Mouse (Mus musculus): ENCODE measurements around the gene Olfr715. TPM values are rescaled to one million over a fixed set of nuclear protein-coding genes. Genes with fewer than 3 reads are reported as not detected.
"Not testable (repeated sequence)": the region's sequence is repeated elsewhere in the genome, so short reads cannot be mapped to it uniquely, and the experiment has no call there.

Gene Olfr715
- polyA plus RNA-seq (2015; fragmentation: Nextera tagmentation; extraction: Ambion mirVana): not detected in 2 replicates

GRCm38 (mm10) chr7:107130983-107131382, at the start of gene Olfr715:
Gene Olfr715 (minus strand): TSS chr7:107131083.
- not testable (repeated sequence) for H3K36me3 ChIP-seq; H3K9me3 ChIP-seq; H3K27ac ChIP-seq (replicated peaks); H3K4me2 ChIP-seq (replicated peaks); H3K4me1 ChIP-seq; ATAC-seq (replicated peaks); H3K9ac ChIP-seq (replicated peaks); H3K27me3 ChIP-seq; H3K4me3 ChIP-seq
- 90% methylated on average over 3 of the region's 3 CpGs for WGBS

- WGBS: 41% methylated on average over 2 of the region's 2 CpGs
- no peak for ATAC-seq (replicated peaks)
- no peaks in the 10 kb centered on the region for H3K4me1 ChIP-seq
- no peak overlapping the region for H3K27ac ChIP-seq (replicated peaks)
- H3K9me3 ChIP-seq: no peaks in the 10 kb centered on the region
- H3K4me2 ChIP-seq (replicated peaks): no peak overlapping the region
- H3K27me3 ChIP-seq: no peaks in the 10 kb centered on the region
- no peak overlapping the region for H3K9ac ChIP-seq (replicated peaks)
- H3K4me3 ChIP-seq: no peak overlapping the region
- no peaks in the 10 kb centered on the region for H3K36me3 ChIP-seq
These were observed 49.5 kb upstream of the Olfr715 start for GRCm38 (mm10) chr7:107180406-107180805.

- Histone ChIP-seq H3K27ac (replicated peaks) (no peak within 1 kb of the TSS), H3K27me3 (no peaks in the 10 kb centered on the region), H3K36me3 (no peaks in the 10 kb centered on the region), H3K9me3 (no peaks in the 10 kb centered on the region), H3K4me3 (no peak within 1 kb of the TSS), H3K4me1 (no peaks in the 10 kb centered on the region), H3K9ac (replicated peaks) (no peak within 1 kb of the TSS), H3K4me2 (replicated peaks) (no peak within 1 kb of the TSS)
- no peak for ATAC-seq (replicated peaks)
- 84% methylated on average over 10 of the region's 10 CpGs for WGBS
These were observed 35.8 kb upstream of the Olfr715 start, which contains the start of gene Nlrp14 for GRCm38 (mm10) chr7:107166690-107167089. Gene Nlrp14 (plus strand): TSS chr7:107166990.

- not testable (repeated sequence) for H3K9me3 ChIP-seq; H3K27ac ChIP-seq (replicated peaks); H3K9ac ChIP-seq (replicated peaks); ATAC-seq (replicated peaks); H3K27me3 ChIP-seq; H3K4me2 ChIP-seq (replicated peaks); H3K36me3 ChIP-seq; H3K4me3 ChIP-seq; H3K4me1 ChIP-seq
- 76% methylated on average over 2 of the region's 2 CpGs for WGBS
These were observed 7.1 kb upstream of the Olfr715 start, which contains the start of gene Olfr716 for GRCm38 (mm10) chr7:107138027-107138426. Gene Olfr716 (plus strand): TSS chr7:107138327.

- not testable (repeated sequence) for ATAC-seq (replicated peaks); H3K4me1 ChIP-seq; H3K36me3 ChIP-seq; H3K4me2 ChIP-seq (replicated peaks); H3K9me3 ChIP-seq; H3K27ac ChIP-seq (replicated peaks); H3K9ac ChIP-seq (replicated peaks); H3K4me3 ChIP-seq; H3K27me3 ChIP-seq
- WGBS: 87% methylated on average over 2 of the region's 2 CpGs
These were observed 20.6 kb downstream of the Olfr715 start, which contains the start of gene Olfr715b for GRCm38 (mm10) chr7:107110269-107110668. Gene Olfr715b (minus strand): TSS chr7:107110369.

GRCm38 (mm10) chr7:107092920-107093319, 38.0 kb downstream of the Olfr715 start, which contains the start of gene Olfr17:
Gene Olfr17 (plus strand): TSS chr7:107093220.
- no peak within 1 kb of the TSS for H3K4me3 ChIP-seq
- no peak within 1 kb of the TSS for H3K9ac ChIP-seq (replicated peaks)
- no peaks in the 10 kb centered on the region for H3K4me1 ChIP-seq
- no peaks in the 10 kb centered on the region for H3K36me3 ChIP-seq
- no peak for ATAC-seq (replicated peaks)
- H3K27me3 ChIP-seq: no peaks in the 10 kb centered on the region
- no peak within 1 kb of the TSS for H3K27ac ChIP-seq (replicated peaks)
- no peak within 1 kb of the TSS for H3K4me2 ChIP-seq (replicated peaks)
- no peaks in the 10 kb centered on the region for H3K9me3 ChIP-seq
- 58% methylated on average over 1 of the region's 1 CpGs for WGBS

Other genes starting within 250 kb of the Olfr715 start
- gene Olfr706, start 242.9 kb downstream of the Olfr715 start, polyA plus RNA-seq (2015; fragmentation: Nextera tagmentation; extraction: Ambion mirVana): not detected in 2 replicates
- not detected in 2 replicates for gene Olfr707, start 229.8 kb downstream of the Olfr715 start, polyA plus RNA-seq (2015; fragmentation: Nextera tagmentation; extraction: Ambion mirVana)
- gene Olfr1532-ps1, start 223.1 kb downstream of the Olfr715 start, polyA plus RNA-seq (2015; fragmentation: Nextera tagmentation; extraction: Ambion mirVana): not detected in 2 replicates
- gene Olfr709-ps1, start 198.9 kb downstream of the Olfr715 start, polyA plus RNA-seq (2015; fragmentation: Nextera tagmentation; extraction: Ambion mirVana): not detected in 2 replicates
- gene Olfr710, start 182.8 kb downstream of the Olfr715 start, polyA plus RNA-seq (2015; fragmentation: Nextera tagmentation; extraction: Ambion mirVana): not detected in 2 replicates
- gene Olfr6, start 167.1 kb downstream of the Olfr715 start, polyA plus RNA-seq (2015; fragmentation: Nextera tagmentation; extraction: Ambion mirVana): not detected in 2 replicates
- not detected in 2 replicates for gene Olfr711, start 155.6 kb downstream of the Olfr715 start, polyA plus RNA-seq (2015; fragmentation: Nextera tagmentation; extraction: Ambion mirVana)
- not detected in 2 replicates for gene Olfr2, start 125.0 kb downstream of the Olfr715 start, polyA plus RNA-seq (2015; fragmentation: Nextera tagmentation; extraction: Ambion mirVana)
- not detected in 2 replicates for gene Olfr713, start 99.9 kb downstream of the Olfr715 start, polyA plus RNA-seq (2015; fragmentation: Nextera tagmentation; extraction: Ambion mirVana)
- not detected in 2 replicates for gene Olfr714, start 60.1 kb downstream of the Olfr715 start, polyA plus RNA-seq (2015; fragmentation: Nextera tagmentation; extraction: Ambion mirVana)
- gene Olfr17, start 37.9 kb downstream of the Olfr715 start, polyA plus RNA-seq (2015; fragmentation: Nextera tagmentation; extraction: Ambion mirVana): not detected in 2 replicates
- gene Olfr715b, start 20.7 kb downstream of the Olfr715 start, polyA plus RNA-seq (2015; fragmentation: Nextera tagmentation; extraction: Ambion mirVana): not detected in 2 replicates
- gene Olfr716, start 7.2 kb upstream of the Olfr715 start, polyA plus RNA-seq (2015; fragmentation: Nextera tagmentation; extraction: Ambion mirVana): not detected in 2 replicates
- not detected in 2 replicates for gene Nlrp14, start 35.9 kb upstream of the Olfr715 start, polyA plus RNA-seq (2015; fragmentation: Nextera tagmentation; extraction: Ambion mirVana)
- not detected in 2 replicates for gene Rbmxl2, start 78.4 kb upstream of the Olfr715 start, polyA plus RNA-seq (2015; fragmentation: Nextera tagmentation; extraction: Ambion mirVana)
- 5.3 and 7.6 TPM in 2 replicates for gene Syt9, start 239.6 kb upstream of the Olfr715 start, polyA plus RNA-seq (2015; fragmentation: Nextera tagmentation; extraction: Ambion mirVana)